Mouse (Mus musculus) E14TG2a.4 (cell line): ENCODE data around the gene Ndufb4.

ENCODE experiments used
- CTCF ChIP-seq: conservative IDR thresholded peaks from 2 replicates; pipeline ENCODE4 v1.5.1; 2014; ENCODE audit warnings: low read length
- NANOG ChIP-seq: IDR thresholded peaks from 2 replicates; pipeline ENCODE4 v1.6.1; 2014; ENCODE audit warnings: borderline replicate concordance, low read length, mixed read lengths
- POU5F1 ChIP-seq: IDR thresholded peaks from 2 replicates; pipeline ENCODE4 v1.6.1; 2014; ENCODE audit warnings: low read length, borderline replicate concordance

DNA sequence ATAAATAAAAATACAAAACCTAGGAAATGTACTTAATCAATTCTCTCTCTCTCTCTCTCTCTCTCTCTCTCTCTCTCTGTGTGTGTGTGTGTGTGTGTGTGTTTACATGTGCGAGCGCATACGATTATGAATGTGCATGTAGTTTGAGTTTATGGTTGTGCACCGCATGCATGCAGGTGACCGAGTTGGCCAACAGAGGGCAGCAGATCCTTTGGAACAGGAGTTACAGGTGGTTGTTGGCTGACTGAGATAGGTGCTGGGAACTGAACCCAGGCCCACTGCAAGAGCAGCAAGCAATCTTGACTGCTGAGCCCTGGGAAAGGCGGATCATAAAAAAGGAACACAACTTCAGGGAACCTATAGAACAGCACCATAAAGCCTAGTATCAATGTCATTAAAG lies 44.5 kb upstream of the Ndufb4 start:
- TF ChIP-seq CTCF (peak; percentile 26), NANOG (no peak), POU5F1 (no peak)
